Mouse (Mus musculus): ENCODE measurements at regions not wholly inside any gene's neighbourhood (a gene's known extent, or its start where the extent isn't known, plus 50 kb on each side); places are given as distances from the start of the nearest gene placed in this dataset.

GRCm38 (mm10) chr15:87386513-87386983 lies 157.6 kb upstream of the Fam19a5 start:
- no peaks in the 10 kb centered on the region for H3K4me1 ChIP-seq (ENCODE audit: control insufficient read depth)
- TF ChIP-seq GATA1 (IDR thresholded peaks at IDR 0.05; ENCODE audit: low read length) (no peak), TAL1 (IDR thresholded peaks at IDR 0.05; ENCODE audit: low read length) (no peak)
- no peaks in the 10 kb centered on the region for H3K36me3 ChIP-seq (ENCODE audit: control insufficient read depth)
- no peaks in the 10 kb centered on the region for H3K27me3 ChIP-seq (ENCODE audit: control insufficient read depth)
- no peak overlapping the region for H3K4me3 ChIP-seq (replicated peaks)
- peaks cover 69% of the 10 kb centered on the region for H3K9me3 ChIP-seq (ENCODE audit: control insufficient read depth, low read length)

GRCm38 (mm10) chr15:87391395-87391794 lies 152.7 kb upstream of the Fam19a5 start:
- H3K4me1 ChIP-seq (ENCODE audit: control insufficient read depth) = no peaks in the 10 kb centered on the region
- no peaks in the 10 kb centered on the region for H3K36me3 ChIP-seq (ENCODE audit: control insufficient read depth)
- TF ChIP-seq GATA1 (IDR thresholded peaks at IDR 0.05; ENCODE audit: low read length) (no peak), TAL1 (IDR thresholded peaks at IDR 0.05; ENCODE audit: low read length) (no peak)
- H3K4me3 ChIP-seq (replicated peaks) = no peak overlapping the region
- peaks cover 47% of the 10 kb centered on the region for H3K9me3 ChIP-seq (ENCODE audit: control insufficient read depth, low read length)
- no peaks in the 10 kb centered on the region for H3K27me3 ChIP-seq (ENCODE audit: control insufficient read depth)

GRCm38 (mm10) chr15:87398396-87398795 lies 145.7 kb upstream of the Fam19a5 start:
- Histone ChIP-seq H3K4me1 (ENCODE audit: control insufficient read depth) (no peaks in the 10 kb centered on the region), H3K27me3 (ENCODE audit: control insufficient read depth) (no peaks in the 10 kb centered on the region), H3K9me3 (ENCODE audit: control insufficient read depth, low read length) (peaks cover 48% of the 10 kb centered on the region), H3K4me3 (replicated peaks) (no peak overlapping the region), H3K36me3 (ENCODE audit: control insufficient read depth) (no peaks in the 10 kb centered on the region)
- no peak for TF ChIP-seq GATA1 (IDR thresholded peaks at IDR 0.05; ENCODE audit: low read length)
- no peak for TF ChIP-seq TAL1 (IDR thresholded peaks at IDR 0.05; ENCODE audit: low read length)

GRCm38 (mm10) chr15:87405689-87406088 lies 138.4 kb upstream of the Fam19a5 start:
- peaks cover 61% of the 10 kb centered on the region for H3K9me3 ChIP-seq (ENCODE audit: control insufficient read depth, low read length)
- H3K27me3 ChIP-seq (ENCODE audit: control insufficient read depth) = no peaks in the 10 kb centered on the region
- no peak for TF ChIP-seq GATA1 (IDR thresholded peaks at IDR 0.05; ENCODE audit: low read length)
- TF ChIP-seq TAL1 (IDR thresholded peaks at IDR 0.05; ENCODE audit: low read length) = no peak
- no peaks in the 10 kb centered on the region for H3K36me3 ChIP-seq (ENCODE audit: control insufficient read depth)
- H3K4me3 ChIP-seq (replicated peaks) = no peak overlapping the region
- H3K4me1 ChIP-seq (ENCODE audit: control insufficient read depth) = no peaks in the 10 kb centered on the region

GRCm38 (mm10) chr15:87411978-87412377 lies 132.1 kb upstream of the Fam19a5 start:
- H3K4me3 ChIP-seq (replicated peaks) = no peak overlapping the region
- TF ChIP-seq GATA1 (IDR thresholded peaks at IDR 0.05; ENCODE audit: low read length) (no peak), TAL1 (IDR thresholded peaks at IDR 0.05; ENCODE audit: low read length) (no peak)
- peaks cover 38% of the 10 kb centered on the region for H3K9me3 ChIP-seq (ENCODE audit: control insufficient read depth, low read length)
- no peaks in the 10 kb centered on the region for H3K27me3 ChIP-seq (ENCODE audit: control insufficient read depth)
- no peaks in the 10 kb centered on the region for H3K4me1 ChIP-seq (ENCODE audit: control insufficient read depth)
- no peaks in the 10 kb centered on the region for H3K36me3 ChIP-seq (ENCODE audit: control insufficient read depth)

- TF ChIP-seq GATA1 (IDR thresholded peaks at IDR 0.05; ENCODE audit: low read length) (no peak), TAL1 (IDR thresholded peaks at IDR 0.05; ENCODE audit: low read length) (no peak)
- peaks cover 31% of the 10 kb centered on the region for H3K9me3 ChIP-seq (ENCODE audit: control insufficient read depth, low read length)
- H3K36me3 ChIP-seq (ENCODE audit: control insufficient read depth) = no peaks in the 10 kb centered on the region
These were observed 128.1 kb upstream of the Fam19a5 start for GRCm38 (mm10) chr15:87415996-87416395.

GRCm38 (mm10) chr15:87421743-87422142 lies 122.4 kb upstream of the Fam19a5 start:
- no peak for TF ChIP-seq GATA1 (IDR thresholded peaks at IDR 0.05; ENCODE audit: low read length)
- TF ChIP-seq TAL1 (IDR thresholded peaks at IDR 0.05; ENCODE audit: low read length) = no peak
- Histone ChIP-seq H3K27me3 (ENCODE audit: control insufficient read depth) (no peaks in the 10 kb centered on the region), H3K4me3 (replicated peaks) (no peak overlapping the region), H3K9me3 (ENCODE audit: control insufficient read depth, low read length) (peaks cover 55% of the 10 kb centered on the region), H3K4me1 (ENCODE audit: control insufficient read depth) (no peaks in the 10 kb centered on the region), H3K36me3 (ENCODE audit: control insufficient read depth) (no peaks in the 10 kb centered on the region)

More at GRCm38 (mm10) chr15:87415996-87416395, 128.1 kb upstream of the Fam19a5 start:
- no peaks in the 10 kb centered on the region for H3K27me3 ChIP-seq (ENCODE audit: control insufficient read depth)
- no peaks in the 10 kb centered on the region for H3K4me1 ChIP-seq (ENCODE audit: control insufficient read depth)
- H3K4me3 ChIP-seq (replicated peaks) = no peak overlapping the region

GRCm38 (mm10) chr15:87433306-87433705 lies 110.8 kb upstream of the Fam19a5 start:
- H3K36me3 ChIP-seq (ENCODE audit: control insufficient read depth) = no peaks in the 10 kb centered on the region

GRCm38 (mm10) chr15:87433901-87434300 lies 110.2 kb upstream of the Fam19a5 start:
- H3K4me1 ChIP-seq (ENCODE audit: control insufficient read depth) = no peaks in the 10 kb centered on the region
- H3K9me3 ChIP-seq (ENCODE audit: control insufficient read depth, low read length) = peaks cover 67% of the 10 kb centered on the region
- TF ChIP-seq GATA1 (IDR thresholded peaks at IDR 0.05; ENCODE audit: low read length) (no peak), TAL1 (IDR thresholded peaks at IDR 0.05; ENCODE audit: low read length) (no peak)
- H3K27me3 ChIP-seq (ENCODE audit: control insufficient read depth) = no peaks in the 10 kb centered on the region
- no peak overlapping the region for H3K4me3 ChIP-seq (replicated peaks)
- no peaks in the 10 kb centered on the region for H3K36me3 ChIP-seq (ENCODE audit: control insufficient read depth)

More at GRCm38 (mm10) chr15:87433306-87433705, 110.8 kb upstream of the Fam19a5 start:
- H3K9me3 ChIP-seq (ENCODE audit: control insufficient read depth, low read length) = peaks cover 66% of the 10 kb centered on the region
- H3K4me3 ChIP-seq (replicated peaks) = no peak overlapping the region
- H3K27me3 ChIP-seq (ENCODE audit: control insufficient read depth) = no peaks in the 10 kb centered on the region
- TF ChIP-seq GATA1 (IDR thresholded peaks at IDR 0.05; ENCODE audit: low read length) (no peak), TAL1 (IDR thresholded peaks at IDR 0.05; ENCODE audit: low read length) (no peak)
- H3K4me1 ChIP-seq (ENCODE audit: control insufficient read depth) = no peaks in the 10 kb centered on the region

- Histone ChIP-seq H3K4me3 (replicated peaks) (no peak overlapping the region), H3K9me3 (ENCODE audit: control insufficient read depth, low read length) (peaks cover 63% of the 10 kb centered on the region), H3K36me3 (ENCODE audit: control insufficient read depth) (no peaks in the 10 kb centered on the region), H3K27me3 (ENCODE audit: control insufficient read depth) (no peaks in the 10 kb centered on the region), H3K4me1 (ENCODE audit: control insufficient read depth) (no peaks in the 10 kb centered on the region)
- TF ChIP-seq TAL1 (IDR thresholded peaks at IDR 0.05; ENCODE audit: low read length) (no peak), GATA1 (IDR thresholded peaks at IDR 0.05; ENCODE audit: low read length) (no peak)
These were observed 108.5 kb upstream of the Fam19a5 start for GRCm38 (mm10) chr15:87435566-87435965.
